Mouse (Mus musculus) liver, embryonic 16.5 days (tissue): ENCODE results near the gene Scin. TPM values are rescaled to one million over a fixed set of nuclear protein-coding genes. Genes with fewer than 3 reads are reported as not detected.
A peak's percentile ranks its signal among the peaks of the same experiment; 100 is the strongest.

ENCODE experiments used
- ATAC-seq: fragments of 200-750 bp; cut with Nextera tagmentation; 2 replicates; pipeline ENCODE4 v1.8.0; 2017; ENCODE audit warnings: low read depth, mild to moderate bottlenecking, moderate number of reproducible peaks, moderate library complexity
- H3K27ac ChIP-seq: fragments of 300-500 bp; sonication (generic); 2 replicates; pipeline ENCODE4 v1.5.1; 2014; ENCODE audit warnings: mild to moderate bottlenecking, low read length
- H3K27me3 ChIP-seq: fragments of 300-500 bp; sonication (generic); 2 replicates; pipeline ENCODE4 v1.6.1; 2014; ENCODE audit warnings: low read depth, low read length, mixed read lengths; ENCODE audit not compliant: control insufficient read depth, insufficient read depth
- H3K36me3 ChIP-seq: fragments of 300-500 bp; sonication (generic); 2 replicates; pipeline ENCODE4 v1.6.1; 2014; ENCODE audit warnings: mild to moderate bottlenecking; ENCODE audit not compliant: control insufficient read depth, insufficient read depth
- H3K4me1 ChIP-seq: fragments of 300-500 bp; sonication (generic); 2 replicates; pipeline ENCODE4 v1.6.1; 2014; ENCODE audit warnings: low read depth, low read length, mixed read lengths; ENCODE audit not compliant: control insufficient read depth
- H3K4me2 ChIP-seq: fragments of 300-500 bp; sonication (generic); 2 replicates; pipeline ENCODE4 v1.6.1; 2014; ENCODE audit warnings: low read depth, low read length, mixed read lengths
- H3K4me3 ChIP-seq: fragments of 300-500 bp; sonication (generic); 2 replicates; pipeline ENCODE4 v1.5.1; 2014; ENCODE audit warnings: low read depth, mild to moderate bottlenecking, low read length
- H3K9ac ChIP-seq: fragments of 300-500 bp; sonication (generic); 2 replicates; pipeline ENCODE4 v1.6.1; 2014; ENCODE audit warnings: low read depth, low read length
- H3K9me3 ChIP-seq: fragments of 300-500 bp; sonication (generic); replicated peaks from 2 replicates; pipeline ENCODE4 v1.6.1; 2016; ENCODE audit warnings: low read length; ENCODE audit not compliant: control insufficient read depth
- WGBS: fragments of 180-500 bp; shearing (Covaris S2); extraction: QIAGEN DNeasy Blood & Tissue Kit; methylation state at CpG from one replicate; pipeline ENCODE4 v1.1.7; 2014; ENCODE audit not compliant: insufficient replicate concordance; 5-methylcytosine and 5-hydroxymethylcytosine counted together
- polyA plus RNA-seq: library from polyadenylated mRNA; unstranded; fragments of >200 nt; fragmentation: Nextera tagmentation; extraction: Ambion mirVana; gene quantifications from 2 replicates; pipeline ENCODE4 v1.2.1, GENCODE M21; 2015

The Scin gene
- polyA plus RNA-seq, 1 experiment from 2014 or later, result 0.57 TPM

DNA sequence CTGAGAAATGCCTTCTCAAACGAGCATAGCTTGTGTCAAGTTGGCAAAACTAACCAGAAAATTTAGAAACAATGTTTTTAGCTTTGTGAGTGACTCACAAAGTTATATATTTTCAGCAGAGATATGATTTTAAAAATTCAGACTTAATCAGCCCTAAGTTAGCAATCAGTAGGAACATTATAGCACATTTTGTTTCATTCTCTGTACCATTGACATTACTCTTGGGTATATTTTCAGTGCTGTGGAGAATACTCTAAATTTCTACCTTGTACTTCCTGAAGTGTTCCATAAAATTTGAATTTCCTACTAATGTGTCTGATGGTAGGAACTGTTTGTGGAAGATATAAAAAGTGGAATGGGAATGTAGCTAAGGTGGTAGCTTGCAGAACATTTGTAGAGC is 87.0 kb downstream of the Scin start:
- WGBS, result 41% methylated on average over 1 of the region's 1 CpGs
- ATAC-seq, result no peak
- Histone ChIP-seq H3K27ac (no peak overlapping the region), H3K4me3 (no peak overlapping the region), H3K9ac (no peak overlapping the region), H3K4me2 (no peak overlapping the region), H3K4me1 (no peaks in the 10 kb centered on the region), H3K27me3 (no peaks in the 10 kb centered on the region), H3K9me3 (no peaks in the 10 kb centered on the region), H3K36me3 (no peaks in the 10 kb centered on the region)

DNA sequence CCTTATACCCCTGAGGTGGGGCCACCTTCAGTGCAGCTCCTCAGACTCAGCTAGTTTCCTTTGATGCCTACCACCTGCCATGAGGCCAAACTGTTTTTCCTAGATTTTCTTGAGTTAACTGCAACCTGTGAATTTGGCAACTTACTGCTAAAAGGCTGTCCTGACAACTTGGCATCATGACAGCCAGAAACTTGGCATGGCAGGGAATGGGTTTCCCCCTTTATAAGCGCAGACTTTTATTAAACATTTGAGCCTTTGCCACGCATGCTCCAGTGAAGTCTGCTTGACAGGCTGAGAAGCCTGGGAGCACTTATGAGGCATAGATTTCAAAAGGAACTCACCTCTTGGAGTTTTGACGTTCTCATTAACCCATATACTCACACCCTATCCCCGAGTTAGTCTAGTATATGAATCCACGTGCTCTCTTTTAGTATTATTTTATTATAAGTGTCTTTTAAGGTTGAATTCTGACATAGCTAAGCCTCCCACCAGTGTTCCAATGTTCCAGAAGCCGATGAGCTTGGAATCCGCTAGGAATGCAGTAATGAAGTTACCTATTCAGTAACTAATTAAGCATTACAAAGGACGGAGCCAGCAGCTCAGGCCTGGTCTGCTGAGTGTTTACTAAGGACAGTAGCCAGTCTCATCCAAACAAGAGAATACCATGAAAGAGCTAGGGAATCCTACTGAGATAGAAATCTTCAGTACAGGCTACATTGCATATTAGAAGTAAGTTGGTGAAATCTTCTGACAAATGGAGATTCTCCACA is 90.0 kb downstream of the Scin start:
- Histone ChIP-seq H3K4me1 (no peaks in the 10 kb centered on the region; the same call in 1 of the 2 replicates), H3K27ac (no peak overlapping the region), H3K36me3 (no peaks in the 10 kb centered on the region), H3K9ac (no peak overlapping the region), H3K27me3 (no peaks in the 10 kb centered on the region), H3K4me2 (no peak overlapping the region), H3K4me3 (no peak overlapping the region), H3K9me3 (no peaks in the 10 kb centered on the region)
- WGBS, result 67% methylated on average over 8 of the region's 8 CpGs
- ATAC-seq, result no peak

- no peak overlapping the region for H3K27ac ChIP-seq
- no peak overlapping the region for H3K9ac ChIP-seq
- H3K36me3 ChIP-seq, result no peaks in the 10 kb centered on the region
- no peak overlapping the region for H3K4me3 ChIP-seq
- H3K4me2 ChIP-seq, result no peak overlapping the region
- peaks cover 3% of the 10 kb centered on the region; the same call in 1 of the 2 replicates for H3K4me1 ChIP-seq
- H3K9me3 ChIP-seq, result no peaks in the 10 kb centered on the region
- ATAC-seq, result no peak
- no peaks in the 10 kb centered on the region for H3K27me3 ChIP-seq
Observed at GRCm38 (mm10) chr12:40040067-40040466, 94.0 kb downstream of the Scin start.

GRCm38 (mm10) chr12:40037876-40038463 is 96.1 kb downstream of the Scin start, which contains the start of gene Arl4a:
Arl4a (minus strand) TSS chr12:40038025.
- H3K9ac ChIP-seq, result peak within 1 kb of the TSS; percentile 96
- H3K9me3 ChIP-seq, result no peaks in the 10 kb centered on the region
- peaks cover 3% of the 10 kb centered on the region; the same call in 1 of the 2 replicates for H3K4me1 ChIP-seq
- peak within 1 kb of the TSS; percentile 99 for H3K27ac ChIP-seq
- ATAC-seq, result peak; percentile 79
- under 1% methylated on average over 67 of the region's 68 CpGs for WGBS
- no peaks in the 10 kb centered on the region for H3K27me3 ChIP-seq
- peak within 1 kb of the TSS; percentile 93 for H3K4me2 ChIP-seq
- H3K4me3 ChIP-seq, result peak within 1 kb of the TSS; percentile 83
- 0 out of 2 replicates have a peak, but pooled peaks cover 2% of the 10 kb centered on the region for H3K36me3 ChIP-seq

DNA sequence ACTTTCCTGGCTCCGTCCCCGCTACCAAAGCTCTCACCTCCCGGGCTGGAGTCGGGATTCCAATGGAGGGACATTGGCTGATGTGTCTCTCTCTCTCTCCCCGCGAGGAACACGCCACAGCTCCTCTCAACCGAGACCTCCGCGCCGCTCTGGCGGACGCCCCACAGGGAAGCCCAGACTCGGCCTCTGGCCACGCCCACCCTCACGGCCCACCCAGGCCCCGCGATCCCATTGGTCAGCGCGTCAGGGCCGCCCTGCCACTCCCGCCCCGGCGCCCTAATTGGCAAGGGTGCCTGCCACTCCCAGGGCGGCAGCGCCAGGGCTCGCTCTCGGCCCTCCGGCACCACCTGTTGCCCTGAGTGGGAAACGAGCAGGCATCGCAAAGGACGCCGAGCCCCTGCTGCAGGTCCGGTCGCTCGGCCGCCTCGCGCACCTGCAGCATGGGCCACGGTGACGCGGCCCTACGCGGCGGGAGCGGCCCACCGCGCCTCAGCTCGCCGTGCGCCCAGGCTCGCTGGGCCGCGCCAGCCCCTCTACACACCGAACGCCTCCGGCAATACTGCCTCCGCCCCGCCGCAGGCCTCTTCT is 96.7 kb downstream of the Scin start:
- Histone ChIP-seq H3K36me3 (0 out of 2 replicates have a peak, but pooled peaks cover 2% of the 10 kb centered on the region), H3K4me3 (peak overlapping the region; percentile 83), H3K27me3 (no peaks in the 10 kb centered on the region), H3K4me2 (peak overlapping the region; percentile 93), H3K27ac (peak overlapping the region; percentile 99), H3K9ac (peak overlapping the region; percentile 96), H3K9me3 (no peaks in the 10 kb centered on the region), H3K4me1 (peaks cover 3% of the 10 kb centered on the region; the same call in 1 of the 2 replicates)
- peak; percentile 91 for ATAC-seq
- WGBS, result under 1% methylated on average over 58 of the region's 60 CpGs

DNA sequence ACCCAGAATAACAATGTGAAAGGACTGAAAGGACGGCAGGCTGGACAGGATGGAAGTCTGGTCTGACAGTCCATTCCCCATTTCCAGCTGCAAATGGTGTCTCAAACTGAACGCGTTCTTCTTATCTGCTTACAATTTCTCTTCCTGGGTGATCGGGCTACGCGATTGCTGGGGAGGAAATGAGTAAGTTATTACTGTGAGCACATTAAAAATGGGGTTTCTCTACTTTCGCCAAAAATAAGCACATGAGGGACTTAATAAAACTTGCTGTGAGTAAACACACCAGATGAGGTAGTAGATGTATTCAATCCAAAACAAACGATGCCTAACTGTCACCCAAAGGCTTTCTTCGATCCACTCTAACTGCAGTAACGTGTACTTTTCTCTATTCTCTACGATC is 97.4 kb downstream of the Scin start:
- peak overlapping the region; percentile 48 for H3K4me2 ChIP-seq
- WGBS, result under 1% methylated on average over 11 of the region's 11 CpGs
- peak overlapping the region; percentile 91 for H3K27ac ChIP-seq
- H3K36me3 ChIP-seq, result 0 out of 2 replicates have a peak, but pooled peaks cover 2% of the 10 kb centered on the region
- H3K27me3 ChIP-seq, result no peaks in the 10 kb centered on the region
- no peaks in the 10 kb centered on the region for H3K9me3 ChIP-seq
- no peak for ATAC-seq
- peak overlapping the region; percentile 96 for H3K9ac ChIP-seq
- H3K4me1 ChIP-seq, result peaks cover 3% of the 10 kb centered on the region; the same call in 1 of the 2 replicates
- peak overlapping the region; percentile 83 for H3K4me3 ChIP-seq

DNA sequence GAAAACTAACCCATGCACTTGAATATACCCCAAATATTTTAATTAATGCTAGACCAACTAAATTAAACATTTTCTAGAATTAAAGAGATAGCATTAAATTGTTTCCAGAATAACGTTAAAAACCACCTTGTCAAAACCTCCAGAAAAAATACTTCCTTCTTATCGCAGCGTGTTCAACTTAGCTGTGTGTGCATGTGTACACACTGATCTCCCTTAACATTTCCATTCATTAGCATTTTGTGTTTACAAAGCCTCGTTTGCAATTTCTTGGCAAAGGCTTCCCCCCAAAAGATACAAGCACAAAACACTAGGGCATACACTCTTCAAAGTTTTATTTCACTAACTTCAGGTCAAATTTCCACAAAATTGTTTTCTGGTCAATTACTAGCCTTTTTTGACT is 98.5 kb downstream of the Scin start:
- peaks cover 3% of the 10 kb centered on the region; the same call in 1 of the 2 replicates for H3K4me1 ChIP-seq
- no peaks in the 10 kb centered on the region for H3K9me3 ChIP-seq
- no peaks in the 10 kb centered on the region for H3K27me3 ChIP-seq
- WGBS, result 43% methylated on average over 4 of the region's 4 CpGs
- peak overlapping the region; percentile 96 for H3K9ac ChIP-seq
- H3K4me3 ChIP-seq, result peak overlapping the region; percentile 83
- peak overlapping the region; percentile 48 for H3K4me2 ChIP-seq
- 0 out of 2 replicates have a peak, but pooled peaks cover 2% of the 10 kb centered on the region for H3K36me3 ChIP-seq
- H3K27ac ChIP-seq, result peak overlapping the region; percentile 91
- ATAC-seq, result no peak

- Histone ChIP-seq H3K4me1 (peaks cover 17% of the 10 kb centered on the region), H3K9ac (no peak overlapping the region), H3K36me3 (0 out of 2 replicates have a peak, but pooled peaks cover 2% of the 10 kb centered on the region), H3K4me2 (no peak overlapping the region), H3K9me3 (no peaks in the 10 kb centered on the region), H3K27ac (no peak overlapping the region), H3K27me3 (no peaks in the 10 kb centered on the region), H3K4me3 (no peak overlapping the region)
- 60% methylated on average over 4 of the region's 4 CpGs for WGBS
- no peak for ATAC-seq
Observed at GRCm38 (mm10) chr12:40029201-40029600, 104.8 kb downstream of the Scin start.
